Mouse (Mus musculus): ENCODE data around the gene Padi3. TPM values are rescaled to one million over a fixed set of nuclear protein-coding genes. Genes with fewer than 3 reads are reported as not detected.

Padi3 gene
- polyA plus RNA-seq, 1 experiment from 2014 or later, result 0.10 TPM

DNA sequence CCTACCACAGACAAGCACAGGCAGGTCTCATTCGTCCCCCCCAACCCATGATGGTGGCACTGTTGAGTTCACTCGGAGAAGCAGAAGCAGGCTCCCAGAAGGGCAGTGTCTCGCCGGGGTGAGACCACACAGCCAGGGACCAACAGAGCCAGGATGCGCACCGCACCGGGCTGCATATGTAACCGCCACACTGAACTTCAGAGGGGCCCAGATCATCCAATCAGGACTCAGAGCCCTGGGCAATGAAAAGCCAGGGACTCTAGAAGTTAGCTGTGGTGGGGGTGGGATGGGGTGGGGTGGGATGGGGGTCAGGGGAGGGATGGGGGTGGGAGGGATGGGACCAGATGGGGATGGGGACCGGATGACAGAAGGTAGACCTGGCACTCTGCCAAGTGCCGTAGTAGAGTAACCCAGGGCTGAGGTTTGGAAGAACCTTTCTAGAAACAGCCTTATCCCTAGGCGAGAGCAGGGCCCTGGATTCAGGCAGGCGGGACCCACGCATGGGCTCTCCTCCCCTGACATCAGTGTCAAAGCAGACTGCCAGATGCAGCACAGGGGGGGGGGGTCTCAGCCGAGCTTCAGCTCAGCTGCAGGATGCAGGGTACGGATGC is 33.3 kb upstream of the Padi3 start:
- no peaks in the 10 kb centered on the region; the same call in 1 of the 2 replicates for H3K4me1 ChIP-seq (ENCODE audit: insufficient read depth, low read length)
- no peak; the same call in 1 of the 2 replicates for ATAC-seq (ENCODE audit: low FRiP score, low TSS enrichment)

DNA sequence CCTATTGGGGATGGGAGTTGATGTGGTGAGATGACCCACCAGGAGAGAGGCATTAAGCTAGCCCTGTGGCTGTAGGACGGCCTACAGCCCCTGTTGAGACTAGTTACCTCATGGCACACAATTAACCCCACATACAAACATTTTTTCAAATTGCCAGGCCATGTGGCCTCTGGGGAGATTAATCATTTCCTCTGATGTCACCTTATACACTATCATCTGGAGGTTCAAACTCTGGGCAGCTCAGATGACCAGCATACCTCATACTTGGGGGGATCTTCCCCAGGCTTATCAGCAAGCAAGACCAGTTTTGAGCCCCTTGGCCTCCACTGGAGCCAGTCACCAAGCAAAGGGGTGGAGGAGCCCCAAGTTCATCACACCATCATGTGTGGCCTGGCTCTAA is 32.5 kb upstream of the Padi3 start:
- 67% methylated on average over 1 of the region's 1 CpGs for WGBS
- ATAC-seq (ENCODE audit: low FRiP score, low TSS enrichment), result no peak
- Histone ChIP-seq H3K4me1 (ENCODE audit: insufficient read depth, low read length) (no peaks in the 10 kb centered on the region; the same call in 1 of the 2 replicates), H3K4me2 (replicated peaks; ENCODE audit: low read depth, low read length) (no peak overlapping the region), H3K27me3 (ENCODE audit: insufficient read depth, low read length) (no peaks in the 10 kb centered on the region), H3K9me3 (ENCODE audit: low read length) (no peaks in the 10 kb centered on the region), H3K27ac (ENCODE audit: low read length) (no peak overlapping the region), H3K4me3 (ENCODE audit: low read length) (no peak overlapping the region), H3K36me3 (ENCODE audit: insufficient read depth, low read length) (no peaks in the 10 kb centered on the region), H3K9ac (replicated peaks; ENCODE audit: low read length) (no peak overlapping the region)

More for the DNA sequence above, 33.3 kb upstream of the Padi3 start:
- Histone ChIP-seq H3K4me3 (ENCODE audit: low read length) (no peak overlapping the region), H3K9me3 (ENCODE audit: low read length) (no peaks in the 10 kb centered on the region), H3K36me3 (ENCODE audit: insufficient read depth, low read length) (no peaks in the 10 kb centered on the region), H3K4me2 (replicated peaks; ENCODE audit: low read depth, low read length) (no peak overlapping the region), H3K9ac (replicated peaks; ENCODE audit: low read length) (no peak overlapping the region), H3K27ac (ENCODE audit: low read length) (no peak overlapping the region), H3K27me3 (ENCODE audit: insufficient read depth, low read length) (no peaks in the 10 kb centered on the region)
- WGBS, result 67% methylated on average over 15 of the region's 15 CpGs

DNA sequence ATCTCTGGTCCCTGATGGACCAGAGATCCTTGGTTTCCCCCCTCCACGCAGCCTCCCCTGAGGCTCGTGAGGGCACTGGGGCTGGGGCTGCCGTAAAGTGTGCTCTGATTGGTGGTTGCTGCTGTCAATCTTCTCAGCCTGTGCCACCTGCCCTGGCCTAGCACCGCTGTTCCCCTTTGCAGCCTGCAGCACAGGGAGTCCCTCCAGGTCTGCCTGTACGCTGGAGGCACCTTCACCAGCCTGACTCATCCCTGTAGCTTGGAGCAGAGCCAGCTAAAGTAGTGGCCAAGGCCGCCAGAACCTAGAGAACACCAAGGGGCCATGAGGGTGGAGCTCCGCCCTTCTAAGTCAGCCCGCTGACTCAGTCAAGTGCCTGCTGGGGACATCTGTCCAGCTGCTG is 27.4 kb upstream of the Padi3 start:
- H3K4me2 ChIP-seq (replicated peaks; ENCODE audit: low read depth, low read length), result no peak overlapping the region; the same call in 1 of the 2 replicates
- peak; percentile 29; the same call in 1 of the 2 replicates for ATAC-seq (ENCODE audit: low FRiP score, low TSS enrichment)
- H3K4me3 ChIP-seq (ENCODE audit: low read length), result no peak overlapping the region
- WGBS, result 20% methylated on average over 8 of the region's 8 CpGs
- H3K27ac ChIP-seq (ENCODE audit: low read length), result no peak overlapping the region
- peaks cover 6% of the 10 kb centered on the region; the same call in 1 of the 2 replicates for H3K4me1 ChIP-seq (ENCODE audit: insufficient read depth, low read length)
- no peaks in the 10 kb centered on the region for H3K36me3 ChIP-seq (ENCODE audit: insufficient read depth, low read length)
- no peak overlapping the region for H3K9ac ChIP-seq (replicated peaks; ENCODE audit: low read length)
- H3K9me3 ChIP-seq (ENCODE audit: low read length), result no peaks in the 10 kb centered on the region
- no peaks in the 10 kb centered on the region for H3K27me3 ChIP-seq (ENCODE audit: insufficient read depth, low read length)

DNA sequence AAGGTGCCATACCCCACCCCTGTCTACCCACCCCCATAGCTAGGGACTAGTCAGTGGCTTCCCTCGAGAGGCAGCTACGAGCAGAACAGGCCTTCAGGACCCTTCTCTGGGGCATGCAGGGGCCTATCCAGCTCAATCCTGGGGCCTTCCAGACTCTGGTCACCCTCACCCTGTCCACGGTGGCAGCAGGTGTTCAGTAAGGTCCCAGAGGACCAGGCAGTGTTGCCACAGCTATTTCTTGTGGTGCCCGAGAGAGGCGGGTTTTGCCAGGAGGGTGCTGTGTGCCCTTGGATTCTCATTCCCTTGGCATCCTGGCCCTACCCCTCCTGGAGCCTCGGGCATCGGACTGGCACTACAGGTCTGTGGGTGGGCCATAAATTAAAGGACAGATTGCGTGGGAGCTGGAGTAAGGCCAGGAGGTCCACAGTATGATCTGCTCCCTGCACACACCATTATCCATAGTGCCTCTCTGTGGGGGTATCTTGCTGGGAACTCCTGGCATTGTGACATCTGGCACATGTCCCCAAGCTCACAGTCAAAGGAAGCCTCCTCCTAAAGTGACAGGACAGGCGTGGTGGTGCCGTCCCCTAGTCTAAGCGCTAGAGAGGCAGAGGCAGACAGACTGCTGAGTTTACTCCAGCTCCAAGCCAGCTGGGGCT is 25.9 kb upstream of the Padi3 start:
- WGBS, result 46% methylated on average over 11 of the region's 11 CpGs
- no peaks in the 10 kb centered on the region for H3K9me3 ChIP-seq (ENCODE audit: low read length)
- no peak overlapping the region for H3K4me2 ChIP-seq (replicated peaks; ENCODE audit: low read depth, low read length)
- no peak for ATAC-seq (ENCODE audit: low FRiP score, low TSS enrichment)
- no peak overlapping the region for H3K9ac ChIP-seq (replicated peaks; ENCODE audit: low read length)
- no peaks in the 10 kb centered on the region for H3K36me3 ChIP-seq (ENCODE audit: insufficient read depth, low read length)
- no peaks in the 10 kb centered on the region for H3K27me3 ChIP-seq (ENCODE audit: insufficient read depth, low read length)
- H3K4me1 ChIP-seq (ENCODE audit: insufficient read depth, low read length), result peaks cover 15% of the 10 kb centered on the region
- no peak overlapping the region for H3K4me3 ChIP-seq (ENCODE audit: low read length)
- H3K27ac ChIP-seq (ENCODE audit: low read length), result no peak overlapping the region

DNA sequence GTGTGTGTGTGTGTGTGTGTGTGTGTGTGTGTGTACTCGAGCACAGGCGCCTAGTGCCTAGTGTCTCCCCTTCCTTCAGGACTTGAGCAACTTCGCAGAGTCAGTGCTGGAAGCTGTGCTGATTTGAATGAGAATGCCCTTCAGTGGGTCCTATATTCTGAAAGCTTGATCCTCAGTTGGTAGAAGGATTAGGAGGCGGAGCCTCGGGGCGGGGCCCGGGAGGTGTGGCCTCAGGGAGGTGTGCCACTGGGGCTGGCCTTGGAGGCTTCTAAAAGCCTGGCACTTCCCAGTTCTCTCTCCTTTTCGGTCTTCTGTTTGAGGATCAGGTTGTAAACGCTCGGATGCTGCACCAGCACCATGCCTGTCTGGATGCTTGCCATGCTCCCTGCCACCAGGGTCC is 25.2 kb upstream of the Padi3 start:
- H3K4me2 ChIP-seq (replicated peaks; ENCODE audit: low read depth, low read length), result 0 out of 2 replicates have a peak overlapping the region, but pooled peaks have one; percentile 4
- no peaks in the 10 kb centered on the region for H3K27me3 ChIP-seq (ENCODE audit: insufficient read depth, low read length)
- peak; percentile 63; the same call in 1 of the 2 replicates for ATAC-seq (ENCODE audit: low FRiP score, low TSS enrichment)
- H3K27ac ChIP-seq (ENCODE audit: low read length), result no peak overlapping the region
- H3K36me3 ChIP-seq (ENCODE audit: insufficient read depth, low read length), result no peaks in the 10 kb centered on the region
- H3K4me3 ChIP-seq (ENCODE audit: low read length), result no peak overlapping the region
- H3K4me1 ChIP-seq (ENCODE audit: insufficient read depth, low read length), result peaks cover 15% of the 10 kb centered on the region
- WGBS, result 3% methylated on average over 10 of the region's 10 CpGs
- H3K9ac ChIP-seq (replicated peaks; ENCODE audit: low read length), result no peak overlapping the region
- no peaks in the 10 kb centered on the region for H3K9me3 ChIP-seq (ENCODE audit: low read length)

DNA sequence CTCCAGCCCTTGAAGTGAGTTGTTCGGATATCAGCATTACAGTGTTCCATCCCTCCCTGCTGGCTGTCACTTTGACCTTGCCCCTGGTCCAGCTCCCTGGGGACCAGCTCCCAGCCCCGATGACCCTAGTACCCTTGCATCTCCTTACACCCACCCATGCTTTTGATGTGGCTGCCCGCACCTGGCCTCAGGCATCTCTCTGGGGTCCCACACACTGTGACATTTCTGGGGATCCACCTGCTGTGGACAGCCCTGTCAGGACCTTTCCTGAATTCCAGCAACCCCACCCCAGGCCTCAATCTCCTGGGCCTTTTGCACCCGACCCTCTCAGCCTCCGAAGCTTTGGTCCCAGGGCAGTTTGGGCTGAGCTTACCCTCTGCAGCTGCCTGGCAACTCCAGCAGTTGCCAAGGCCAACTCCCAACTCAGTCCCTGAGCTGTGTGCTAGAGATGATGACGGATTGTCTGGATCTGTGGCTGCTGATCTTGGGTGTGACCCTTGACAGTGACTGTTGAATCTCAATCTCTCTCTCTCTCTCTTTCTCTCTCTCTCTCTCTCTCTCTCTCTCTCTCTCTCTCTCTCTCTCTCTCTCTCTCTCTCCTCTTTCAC is 24.0 kb upstream of the Padi3 start:
- no peak for ATAC-seq (ENCODE audit: low FRiP score, low TSS enrichment)
- Histone ChIP-seq H3K4me2 (replicated peaks; ENCODE audit: low read depth, low read length) (no peak overlapping the region), H3K9ac (replicated peaks; ENCODE audit: low read length) (no peak overlapping the region), H3K27me3 (ENCODE audit: insufficient read depth, low read length) (no peaks in the 10 kb centered on the region), H3K4me1 (ENCODE audit: insufficient read depth, low read length) (peaks cover 15% of the 10 kb centered on the region), H3K27ac (ENCODE audit: low read length) (no peak overlapping the region), H3K36me3 (ENCODE audit: insufficient read depth, low read length) (no peaks in the 10 kb centered on the region), H3K9me3 (ENCODE audit: low read length) (no peaks in the 10 kb centered on the region), H3K4me3 (ENCODE audit: low read length) (no peak overlapping the region)
- WGBS, result 78% methylated on average over 6 of the region's 6 CpGs

DNA sequence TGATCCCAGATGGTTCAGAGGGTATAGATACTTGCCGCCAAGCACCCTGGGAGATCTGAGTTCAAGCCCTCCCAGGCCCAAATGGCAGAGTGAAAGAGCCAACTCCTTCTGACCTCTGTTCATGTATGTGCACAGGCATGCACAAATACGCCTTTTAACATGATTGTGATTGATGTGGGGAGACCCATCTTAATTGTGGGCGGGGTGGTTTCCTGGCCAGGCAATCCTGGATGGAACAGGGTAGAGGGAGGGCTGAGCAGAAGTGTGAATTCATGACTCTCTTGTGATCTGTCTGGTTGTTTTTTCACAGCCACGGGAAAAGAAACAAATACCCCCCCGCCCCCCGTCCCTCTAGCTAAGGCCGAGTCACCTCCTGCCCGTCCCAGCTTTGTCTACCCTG is 22.4 kb upstream of the Padi3 start:
- Histone ChIP-seq H3K9me3 (ENCODE audit: low read length) (no peaks in the 10 kb centered on the region), H3K36me3 (ENCODE audit: insufficient read depth, low read length) (no peaks in the 10 kb centered on the region), H3K4me1 (ENCODE audit: insufficient read depth, low read length) (peaks cover 15% of the 10 kb centered on the region), H3K27ac (ENCODE audit: low read length) (no peak overlapping the region), H3K4me3 (ENCODE audit: low read length) (no peak overlapping the region), H3K9ac (replicated peaks; ENCODE audit: low read length) (no peak overlapping the region), H3K4me2 (replicated peaks; ENCODE audit: low read depth, low read length) (no peak overlapping the region), H3K27me3 (ENCODE audit: insufficient read depth, low read length) (no peaks in the 10 kb centered on the region)
- ATAC-seq (ENCODE audit: low FRiP score, low TSS enrichment), result no peak
- WGBS, result 35% methylated on average over 8 of the region's 8 CpGs

DNA sequence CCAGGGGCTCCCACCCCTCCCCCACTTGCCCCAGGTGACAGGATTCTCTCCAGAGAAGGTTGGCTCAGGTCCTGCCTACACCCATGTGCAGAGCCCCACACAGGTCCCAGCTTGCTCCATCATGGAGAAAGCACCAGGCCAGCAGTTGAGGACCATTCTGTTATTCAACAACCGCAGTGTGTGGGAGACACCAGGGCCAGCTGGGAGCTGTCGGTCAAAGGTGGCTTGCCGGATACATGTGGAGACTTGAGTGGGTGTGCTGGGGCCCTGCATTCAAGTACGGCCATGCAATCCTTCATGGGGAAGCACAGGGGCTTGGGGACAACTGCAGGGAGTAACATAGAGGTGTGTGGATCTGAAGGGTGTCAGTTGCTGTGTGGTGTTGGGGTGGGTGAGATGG is 21.4 kb upstream of the Padi3 start:
- no peaks in the 10 kb centered on the region for H3K9me3 ChIP-seq (ENCODE audit: low read length)
- no peak overlapping the region for H3K9ac ChIP-seq (replicated peaks; ENCODE audit: low read length)
- no peak; the same call in 1 of the 2 replicates for ATAC-seq (ENCODE audit: low FRiP score, low TSS enrichment)
- H3K27ac ChIP-seq (ENCODE audit: low read length), result no peak overlapping the region
- no peaks in the 10 kb centered on the region for H3K27me3 ChIP-seq (ENCODE audit: insufficient read depth, low read length)
- no peaks in the 10 kb centered on the region for H3K36me3 ChIP-seq (ENCODE audit: insufficient read depth, low read length)
- H3K4me2 ChIP-seq (replicated peaks; ENCODE audit: low read depth, low read length), result no peak overlapping the region
- H3K4me1 ChIP-seq (ENCODE audit: insufficient read depth, low read length), result peaks cover 15% of the 10 kb centered on the region
- H3K4me3 ChIP-seq (ENCODE audit: low read length), result no peak overlapping the region
- 28% methylated on average over 4 of the region's 4 CpGs for WGBS

DNA sequence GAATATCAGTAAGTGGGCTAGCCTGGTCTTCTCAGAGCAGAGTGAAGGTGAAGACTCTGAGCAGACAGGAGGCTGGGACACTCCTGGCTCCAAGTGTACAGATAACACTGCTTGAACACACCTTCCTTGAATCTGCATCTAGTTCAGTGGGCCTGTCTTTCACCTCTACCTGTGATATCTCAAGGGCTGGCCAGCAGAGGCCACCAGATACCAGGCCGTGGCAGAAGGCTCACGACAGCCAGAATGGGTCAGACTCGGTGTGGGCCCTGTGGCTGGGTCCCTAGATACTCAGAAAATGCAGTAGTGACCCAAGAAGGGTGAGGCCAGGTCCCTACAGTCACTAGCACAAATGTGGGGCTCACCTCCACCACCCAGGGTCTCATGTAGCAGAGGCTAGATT is 16.8 kb upstream of the Padi3 start:
- WGBS, result 59% methylated on average over 3 of the region's 3 CpGs
- Histone ChIP-seq H3K9me3 (ENCODE audit: low read length) (peaks cover 14% of the 10 kb centered on the region), H3K27me3 (ENCODE audit: insufficient read depth, low read length) (no peaks in the 10 kb centered on the region), H3K4me2 (replicated peaks; ENCODE audit: low read depth, low read length) (no peak overlapping the region), H3K36me3 (ENCODE audit: insufficient read depth, low read length) (no peaks in the 10 kb centered on the region), H3K9ac (replicated peaks; ENCODE audit: low read length) (no peak overlapping the region), H3K4me3 (ENCODE audit: low read length) (no peak overlapping the region), H3K27ac (ENCODE audit: low read length) (no peak overlapping the region), H3K4me1 (ENCODE audit: insufficient read depth, low read length) (peaks cover 8% of the 10 kb centered on the region; the same call in 1 of the 2 replicates)
- ATAC-seq (ENCODE audit: low FRiP score, low TSS enrichment), result no peak

DNA sequence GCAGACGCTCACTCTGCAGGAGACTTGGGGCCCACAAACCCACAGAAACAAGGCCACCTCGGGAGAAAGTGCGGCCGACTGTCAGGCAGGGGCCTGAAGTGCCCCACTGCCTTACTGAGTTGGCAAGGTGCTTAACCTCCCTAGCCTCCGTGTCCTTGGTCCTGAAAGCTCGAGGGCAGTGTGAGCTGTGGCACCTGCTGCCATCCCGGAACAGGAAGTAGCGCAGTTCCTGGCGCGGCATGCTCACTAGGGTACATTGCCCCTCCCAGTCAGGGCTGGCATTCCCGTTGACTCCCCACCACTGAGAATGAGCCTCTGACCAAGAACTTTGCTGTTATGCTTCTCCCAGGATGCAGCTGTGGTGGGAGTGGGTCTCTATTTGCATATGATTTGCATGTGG is 15.5 kb upstream of the Padi3 start:
- no peaks in the 10 kb centered on the region for H3K36me3 ChIP-seq (ENCODE audit: insufficient read depth, low read length)
- no peaks in the 10 kb centered on the region for H3K4me1 ChIP-seq (ENCODE audit: insufficient read depth, low read length)
- H3K9ac ChIP-seq (replicated peaks; ENCODE audit: low read length), result no peak overlapping the region
- peaks cover 14% of the 10 kb centered on the region for H3K9me3 ChIP-seq (ENCODE audit: low read length)
- ATAC-seq (ENCODE audit: low FRiP score, low TSS enrichment), result no peak
- H3K4me3 ChIP-seq (ENCODE audit: low read length), result no peak overlapping the region
- H3K4me2 ChIP-seq (replicated peaks; ENCODE audit: low read depth, low read length), result no peak overlapping the region
- 51% methylated on average over 11 of the region's 11 CpGs for WGBS
- no peaks in the 10 kb centered on the region for H3K27me3 ChIP-seq (ENCODE audit: insufficient read depth, low read length)
- H3K27ac ChIP-seq (ENCODE audit: low read length), result no peak overlapping the region
